22 mouse cellular contexts compared by ENCODE assay signal in genomic region chr11:117794035-117794551, GRCm38 (mm10). TPM values are rescaled to one million over a fixed set of nuclear protein-coding genes. Genes with fewer than 3 reads are reported as not detected.
DNase-seq lines count a peak whose midpoint lies in the region; ATAC-seq and TF ChIP-seq lines count a peak whose summit lies in the region.
"Had no signal": no experiment of that assay in that cellular context is flagged by ENCODE, and none has a peak within 500 bp of the region (broad histone marks: within the 10 kb centered on the region; RNA-seq: fewer than 3 reads in every experiment).

No protein-coding gene starts in this region.

- no peak overlapping the region for H3K27ac ChIP-seq in heart, embryonic 13.5 days (replicated peaks)
- no peak overlapping the region for H3K27ac ChIP-seq in heart, embryonic 10.5 days
- H3K27ac ChIP-seq: embryonic facial prominence, embryonic 13.5 days; hindbrain, embryonic 12.5 days; midbrain, embryonic 12.5 days had no signal

- no peak for ATAC-seq in heart, embryonic 13.5 days (ENCODE audit: extremely low read depth, insufficient number of reproducible peaks, low FRiP score, low TSS enrichment)
- ATAC-seq: forebrain, embryonic 14.5 days; inflammation-experienced regulatory T-cells, adult 6 months; lung, postnatal 0 days had no signal

- peaks cover 19% of the 10 kb centered on the region for H3K27me3 ChIP-seq in heart, embryonic 13.5 days (replicated peaks)
- H3K27me3 ChIP-seq in heart, embryonic 10.5 days (ENCODE audit: insufficient read depth, poor library complexity, severe bottlenecking): peaks cover 37% of the 10 kb centered on the region

- H3K4me1 ChIP-seq in heart, embryonic 13.5 days: peaks cover 49% of the 10 kb centered on the region
- H3K4me1 ChIP-seq in heart, embryonic 10.5 days: peaks cover 58% of the 10 kb centered on the region

- TF ChIP-seq POLR2A in brain, embryonic 14.5 days (IDR thresholded peaks at IDR 0.05; ENCODE audit: borderline replicate concordance, extremely low read depth, insufficient read depth, insufficient read length, poor library complexity, severe bottlenecking): no peak

- DNase-seq in heart, embryonic 10.5 days (ENCODE audit: low spot score): no peak
- peak; percentile 76 for DNase-seq in CD4-positive helper T cell, adult 2 months (ENCODE audit: low read depth, low spot score)
- peak; percentile 23 for DNase-seq in brain, embryonic 14.5 days (ENCODE audit: low read depth)
- peak; percentile 75 for DNase-seq in naive thymus-derived CD4-positive, alpha-beta T cell, adult 2 months (ENCODE audit: low read depth)
- DNase-seq in urinary bladder, postnatal 36 days (ENCODE audit: low spot score in 2 of 2): no peak
- DNase-seq in kidney, postnatal 4 days: no peak
- no peak for DNase-seq in frontal cortex, postnatal 14 days (ENCODE audit: low spot score in 2 of 2)
- DNase-seq: adrenal gland, adult 8-10 months; cerebellum, adult 9-11 months; gastrocnemius, postnatal 36 days; heart, postnatal 10 days had no signal

- TF ChIP-seq CTCF in brain, embryonic 14.5 days (IDR thresholded peaks at IDR 0.05; ENCODE audit: borderline replicate concordance, extremely low read depth, insufficient read depth, insufficient read length): no peak

- 0 out of 2 replicates have a peak overlapping the region, but pooled peaks have one; percentile 40 for H3K9ac ChIP-seq in heart, embryonic 13.5 days
- H3K9ac ChIP-seq: embryonic facial prominence, embryonic 13.5 days; hindbrain, embryonic 12.5 days; midbrain, embryonic 12.5 days had no signal

- no peaks in the 10 kb centered on the region for H3K9me3 ChIP-seq in heart, embryonic 13.5 days
- no peaks in the 10 kb centered on the region for H3K9me3 ChIP-seq in heart, embryonic 10.5 days
- H3K9me3 ChIP-seq: embryonic facial prominence, embryonic 13.5 days; hindbrain, embryonic 12.5 days; midbrain, embryonic 12.5 days had no signal

- H3K36me3 ChIP-seq in heart, embryonic 13.5 days: no peaks in the 10 kb centered on the region
- no peaks in the 10 kb centered on the region for H3K36me3 ChIP-seq in heart, embryonic 10.5 days
- H3K36me3 ChIP-seq: embryonic facial prominence, embryonic 13.5 days; hindbrain, embryonic 12.5 days; midbrain, embryonic 12.5 days had no signal

- no peak overlapping the region for H3K4me3 ChIP-seq in heart, embryonic 13.5 days
- no peak overlapping the region for H3K4me3 ChIP-seq in heart, embryonic 10.5 days
- H3K4me3 ChIP-seq: embryonic facial prominence, embryonic 13.5 days; hindbrain, embryonic 12.5 days; midbrain, embryonic 12.5 days had no signal

- no peak overlapping the region for H3K4me2 ChIP-seq in heart, embryonic 13.5 days
- H3K4me2 ChIP-seq: embryonic facial prominence, embryonic 13.5 days; hindbrain, embryonic 12.5 days; midbrain, embryonic 12.5 days had no signal

- WGBS in heart, embryonic 13.5 days: 65% methylated on average over 4 of the region's 4 CpGs
- WGBS in heart, embryonic 10.5 days: 51% methylated on average over 4 of the region's 4 CpGs

RNA-seq across cellular contexts. Expression of gene 6030468B19Rik, which starts 3.4 kb away (rescaled TPM):
- 1.3 and 2.3 TPM in 2 replicates for polyA plus RNA-seq in heart, embryonic 13.5 days (2015; fragmentation: Nextera tagmentation; extraction: Ambion mirVana)
- 4.3 and 4.8 TPM in 2 replicates for polyA plus RNA-seq in heart, embryonic 10.5 days (2016; fragmentation: Nextera tagmentation; extraction: Ambion mirVana)
- polyA plus RNA-seq in brain, embryonic 14.5 days (2012; rRNA removed): 0.07 and 0.10 TPM in 2 replicates
- polyA plus RNA-seq: embryonic facial prominence, embryonic 13.5 days; forebrain, embryonic 14.5 days; kidney, embryonic 14.5 days; lung, postnatal 0 days; neural tube, embryonic 14.5 days; testis, adult 2 months had no signal

RNA-seq across cellular contexts. Expression of gene Tmc6, which starts 12.1 kb away (rescaled TPM):
- polyA plus RNA-seq in heart, embryonic 13.5 days (2015; fragmentation: Nextera tagmentation; extraction: Ambion mirVana): 22.2 and 26.9 TPM in 2 replicates
- polyA plus RNA-seq in heart, embryonic 10.5 days (2016; fragmentation: Nextera tagmentation; extraction: Ambion mirVana): 30.6 and 33.3 TPM in 2 replicates
- polyA plus RNA-seq in brain, embryonic 14.5 days (2012; rRNA removed): 4.3 and 4.8 TPM in 2 replicates

RNA-seq across cellular contexts. Expression of gene Tmc8, which starts 12.2 kb away (rescaled TPM):
- 2.5 and 3.0 TPM in 2 replicates for polyA plus RNA-seq in heart, embryonic 13.5 days (2015; fragmentation: Nextera tagmentation; extraction: Ambion mirVana)
- 3.7 and 3.9 TPM in 2 replicates for polyA plus RNA-seq in heart, embryonic 10.5 days (2016; fragmentation: Nextera tagmentation; extraction: Ambion mirVana)
- polyA plus RNA-seq in brain, embryonic 14.5 days (2012; rRNA removed): 1.3 and 1.9 TPM in 2 replicates

RNA-seq across cellular contexts. Expression of gene Gm20708, which starts 15.4 kb away (rescaled TPM):
- polyA plus RNA-seq in heart, embryonic 13.5 days (2015; fragmentation: Nextera tagmentation; extraction: Ambion mirVana): 0.78 and 1.3 TPM in 2 replicates
- 1.1 TPM in 2 replicates for polyA plus RNA-seq in heart, embryonic 10.5 days (2016; fragmentation: Nextera tagmentation; extraction: Ambion mirVana)
- 0.11 and 1.2 TPM in 2 replicates for polyA plus RNA-seq in brain, embryonic 14.5 days (2012; rRNA removed)
- polyA plus RNA-seq: large intestine, adult 2 months; testis, adult 2 months had no signal

RNA-seq across cellular contexts. Expression of gene Syngr2, which starts 15.4 kb away (rescaled TPM):
- polyA plus RNA-seq in heart, embryonic 13.5 days (2015; fragmentation: Nextera tagmentation; extraction: Ambion mirVana): 74.8 and 75.6 TPM in 2 replicates
- 68.1 and 76.3 TPM in 2 replicates for polyA plus RNA-seq in heart, embryonic 10.5 days (2016; fragmentation: Nextera tagmentation; extraction: Ambion mirVana)
- polyA plus RNA-seq in brain, embryonic 14.5 days (2012; rRNA removed): 12.9 and 13.6 TPM in 2 replicates

Comparison
In these comparisons a context has a peak if more than half of its experiments do, and no peak if none do; other contexts are left out.
1. DNase-seq: peak in CD4-positive helper T cell, adult 2 months (single experiment), brain, embryonic 14.5 days (single experiment) and naive thymus-derived CD4-positive, alpha-beta T cell, adult 2 months (single experiment); none in heart, embryonic 10.5 days (single experiment), urinary bladder, postnatal 36 days (0 of 2), kidney, postnatal 4 days (0 of 2) and frontal cortex, postnatal 14 days (0 of 2).